Comparison of ENCODE assay signal across 8 mouse cellular contexts in the genomic region with DNA sequence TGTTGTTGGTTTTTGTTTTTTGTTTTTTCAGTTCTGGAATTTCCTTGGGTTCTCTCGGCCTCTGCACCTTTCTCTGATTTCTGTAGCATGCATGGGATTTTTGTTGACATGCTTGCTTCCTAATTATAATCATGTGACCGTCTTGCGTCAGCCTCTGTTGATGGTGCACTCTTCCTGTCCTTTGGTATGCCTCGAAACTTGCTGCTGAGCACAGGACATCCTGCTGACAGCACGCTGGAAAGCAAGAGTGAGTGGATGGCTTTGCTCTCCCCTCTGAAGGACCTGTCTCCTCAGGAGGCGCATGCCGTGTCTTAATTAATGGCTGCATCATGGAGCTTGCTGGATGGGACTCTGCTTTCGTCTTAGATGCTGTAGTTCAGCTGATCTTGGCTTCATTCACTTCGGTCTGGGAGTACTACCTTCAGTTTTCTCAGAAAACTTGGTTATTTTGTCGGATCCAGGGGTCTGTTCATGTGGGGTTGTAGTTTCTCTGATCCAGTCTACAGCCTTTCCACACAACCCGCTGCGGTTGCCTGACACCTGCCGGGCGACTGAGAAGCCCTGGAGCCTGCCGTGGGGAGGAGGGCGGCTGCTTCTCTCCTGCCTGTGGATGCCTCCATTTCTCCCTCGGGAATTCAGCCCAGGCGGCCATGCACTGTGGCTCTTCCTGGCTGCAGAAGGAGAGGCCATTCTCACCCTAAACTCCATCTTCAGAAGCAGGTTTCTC. TPM values are rescaled to one million over a fixed set of nuclear protein-coding genes. Genes with fewer than 3 reads are reported as not detected.
A peak's percentile ranks its signal among the peaks of the same experiment; 100 is the strongest.
DNase-seq lines count a peak whose midpoint lies in the region; ATAC-seq lines count a peak whose summit lies in the region.

No protein-coding gene starts in this region.

- no peaks in the 10 kb centered on the region for H3K27me3 ChIP-seq in neural tube, embryonic 11.5 days (ENCODE audit: control insufficient read depth, insufficient read depth, low read length)
- no peaks in the 10 kb centered on the region for H3K27me3 ChIP-seq in forebrain, embryonic 15.5 days
- no peaks in the 10 kb centered on the region for H3K27me3 ChIP-seq in intestine, embryonic 14.5 days (replicated peaks; ENCODE audit: control insufficient read depth, insufficient read depth, low read length)
- H3K27me3 ChIP-seq in midbrain, embryonic 11.5 days (ENCODE audit: control insufficient read depth, insufficient read depth, low read length), result no peaks in the 10 kb centered on the region

- peak; percentile 22 for DNase-seq in neural tube, embryonic 11.5 days (ENCODE audit: low spot score)
- DNase-seq in neural tube, embryonic 10.5 days (ENCODE audit: extremely low spot score, low spot score), result no peak
- no peak for DNase-seq in intestine, embryonic 14.5 days (ENCODE audit: low spot score)
- no peak for DNase-seq in midbrain, embryonic 11.5 days (ENCODE audit: low spot score, missing footprints)
- no peak for DNase-seq in left cerebral cortex, postnatal 14 days (ENCODE audit: low spot score in 2 of 2)
- no peak for DNase-seq in urinary bladder, postnatal 14 days (ENCODE audit: low spot score)
- no peak for DNase-seq in c-Kit-positive CD71-positive TER-119-positive erythroid progenitor cells, embryonic 14.5 days (ENCODE audit: low spot score)

- H3K36me3 ChIP-seq in neural tube, embryonic 11.5 days (ENCODE audit: control insufficient read depth, insufficient read depth, low read length), result no peaks in the 10 kb centered on the region
- peaks cover 7% of the 10 kb centered on the region; the same call in 1 of the 2 replicates for H3K36me3 ChIP-seq in forebrain, embryonic 15.5 days
- no peaks in the 10 kb centered on the region for H3K36me3 ChIP-seq in intestine, embryonic 14.5 days (ENCODE audit: control insufficient read depth, insufficient read depth, low read length)
- no peaks in the 10 kb centered on the region for H3K36me3 ChIP-seq in midbrain, embryonic 11.5 days (ENCODE audit: control insufficient read depth, insufficient read depth, low read length)

- H3K27ac ChIP-seq in neural tube, embryonic 11.5 days (ENCODE audit: low read depth, low read length), result no peak overlapping the region
- no peak overlapping the region for H3K27ac ChIP-seq in forebrain, embryonic 15.5 days (replicated peaks)
- no peak overlapping the region for H3K27ac ChIP-seq in intestine, embryonic 14.5 days (ENCODE audit: low read depth)
- H3K27ac ChIP-seq in midbrain, embryonic 11.5 days (ENCODE audit: low read depth, low read length), result no peak overlapping the region

- intact Hi-C loops in left cerebral cortex, postnatal 14 days (cut with DNase I), result no loop called here

- no peaks in the 10 kb centered on the region for H3K9me3 ChIP-seq in neural tube, embryonic 11.5 days (ENCODE audit: control insufficient read depth, low read length)
- H3K9me3 ChIP-seq in forebrain, embryonic 15.5 days, result no peaks in the 10 kb centered on the region
- H3K9me3 ChIP-seq in intestine, embryonic 14.5 days (ENCODE audit: control insufficient read depth, low read length), result no peaks in the 10 kb centered on the region
- no peaks in the 10 kb centered on the region for H3K9me3 ChIP-seq in midbrain, embryonic 11.5 days (ENCODE audit: control insufficient read depth, low read length)

- no peak overlapping the region for H3K4me3 ChIP-seq in neural tube, embryonic 11.5 days (ENCODE audit: low read depth, low read length)
- H3K4me3 ChIP-seq in forebrain, embryonic 15.5 days, result no peak overlapping the region
- no peak overlapping the region for H3K4me3 ChIP-seq in intestine, embryonic 14.5 days (ENCODE audit: low read depth, low read length)
- no peak overlapping the region for H3K4me3 ChIP-seq in midbrain, embryonic 11.5 days (ENCODE audit: low read depth, low read length)

- no peak overlapping the region for H3K4me2 ChIP-seq in neural tube, embryonic 11.5 days (ENCODE audit: low read depth)
- peak overlapping the region; percentile 13; the same call in 1 of the 2 replicates for H3K4me2 ChIP-seq in forebrain, embryonic 15.5 days (replicated peaks)
- peak overlapping the region; percentile 6; the same call in 1 of the 2 replicates for H3K4me2 ChIP-seq in intestine, embryonic 14.5 days (ENCODE audit: low read length)
- H3K4me2 ChIP-seq in midbrain, embryonic 11.5 days, result peak overlapping the region; percentile 8; the same call in 1 of the 2 replicates

- WGBS in neural tube, embryonic 11.5 days, result 24% methylated on average over 18 of the region's 18 CpGs
- WGBS in forebrain, embryonic 15.5 days, result 19% methylated on average over 18 of the region's 18 CpGs
- 28% methylated on average over 18 of the region's 18 CpGs for WGBS in intestine, embryonic 14.5 days
- WGBS in midbrain, embryonic 11.5 days, result 24% methylated on average over 18 of the region's 18 CpGs

- H3K9ac ChIP-seq in neural tube, embryonic 11.5 days (ENCODE audit: low read length), result no peak overlapping the region
- H3K9ac ChIP-seq in forebrain, embryonic 15.5 days (replicated peaks), result 0 out of 2 replicates have a peak overlapping the region, but pooled peaks have one; percentile 4
- no peak overlapping the region for H3K9ac ChIP-seq in intestine, embryonic 14.5 days (ENCODE audit: low read length)
- no peak overlapping the region; the same call in 1 of the 2 replicates for H3K9ac ChIP-seq in midbrain, embryonic 11.5 days (ENCODE audit: low read length)

- H3K4me1 ChIP-seq in neural tube, embryonic 11.5 days (ENCODE audit: control insufficient read depth, insufficient read depth, low read length), result 0 out of 2 replicates have a peak, but pooled peaks cover 3% of the 10 kb centered on the region
- H3K4me1 ChIP-seq in forebrain, embryonic 15.5 days, result peaks cover 8% of the 10 kb centered on the region
- H3K4me1 ChIP-seq in intestine, embryonic 14.5 days (replicated peaks; ENCODE audit: control insufficient read depth, insufficient read depth, low read length), result peaks cover 7% of the 10 kb centered on the region; the same call in 1 of the 2 replicates
- peaks cover 6% of the 10 kb centered on the region for H3K4me1 ChIP-seq in midbrain, embryonic 11.5 days (ENCODE audit: control insufficient read depth, insufficient read depth, low read length)

- no peak for ATAC-seq in neural tube, embryonic 11.5 days (ENCODE audit: insufficient read depth, low FRiP score, low TSS enrichment)
- ATAC-seq in forebrain, embryonic 15.5 days (replicated peaks), result no peak
- no peak for ATAC-seq in intestine, embryonic 14.5 days (replicated peaks; ENCODE audit: low FRiP score, low TSS enrichment, low read depth)
- ATAC-seq in midbrain, embryonic 11.5 days (ENCODE audit: low FRiP score), result no peak

RNA-seq across cellular contexts. Expression of a gene that starts 14.4 kb away (rescaled TPM):
- 23.6 TPM in 2 replicates for polyA plus RNA-seq in neural tube, embryonic 11.5 days (2014; fragmentation: Nextera tagmentation; extraction: Ambion mirVana)
- 17.7 and 19.0 TPM in 2 replicates for polyA plus RNA-seq in forebrain, embryonic 15.5 days (2015; fragmentation: Nextera tagmentation; extraction: Ambion mirVana)
- 19.9 and 21.5 TPM in 2 replicates for polyA plus RNA-seq in intestine, embryonic 14.5 days (2014; fragmentation: Nextera tagmentation; extraction: Ambion mirVana)
- polyA plus RNA-seq in midbrain, embryonic 11.5 days (2014; fragmentation: Nextera tagmentation; extraction: Ambion mirVana), result 24.8 and 24.9 TPM in 2 replicates
- 10 to 100 TPM; 27.8 to 31.6 TPM for total RNA-seq in left cerebral cortex, postnatal 14 days (2021)

RNA-seq across cellular contexts. Expression of a gene that starts 17.2 kb away (rescaled TPM):
- 137 TPM in 2 replicates for polyA plus RNA-seq in neural tube, embryonic 11.5 days (2014; fragmentation: Nextera tagmentation; extraction: Ambion mirVana)
- 239 and 247 TPM in 2 replicates for polyA plus RNA-seq in forebrain, embryonic 15.5 days (2015; fragmentation: Nextera tagmentation; extraction: Ambion mirVana)
- polyA plus RNA-seq in intestine, embryonic 14.5 days (2014; fragmentation: Nextera tagmentation; extraction: Ambion mirVana), result 103 and 108 TPM in 2 replicates
- polyA plus RNA-seq in midbrain, embryonic 11.5 days (2014; fragmentation: Nextera tagmentation; extraction: Ambion mirVana), result 152 and 155 TPM in 2 replicates
- 100 to 1,000 TPM; 134 to 138 TPM for total RNA-seq in left cerebral cortex, postnatal 14 days (2021)
